Mouse (Mus musculus): ENCODE results near the gene Wrb. TPM values are rescaled to one million over a fixed set of nuclear protein-coding genes. Genes with fewer than 3 reads are reported as not detected.

Wrb gene
- polyA plus RNA-seq, 1 experiment, result 145 TPM

DNA sequence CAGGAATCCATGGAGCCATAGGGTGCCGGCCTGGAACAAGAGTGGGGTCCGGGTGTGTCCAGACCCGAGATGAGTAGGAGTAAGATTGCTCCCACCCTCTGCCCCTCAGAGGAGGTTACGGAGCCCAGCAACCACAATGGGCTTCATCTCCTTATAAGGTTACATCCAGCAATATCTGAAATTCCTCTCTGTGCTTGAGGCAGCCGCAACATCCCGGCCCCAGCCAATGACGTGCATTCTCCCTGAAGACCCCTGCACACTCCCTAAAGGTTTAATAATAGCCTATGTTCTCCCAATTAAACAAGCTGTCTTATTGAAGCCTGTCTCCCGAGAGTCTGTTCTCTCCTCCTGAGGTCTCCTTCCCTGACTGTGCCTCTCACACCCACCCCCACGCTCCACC, 4.1 kb downstream of the Wrb start:
- 77% methylated on average over 9 of the region's 9 CpGs for WGBS
- DNase-seq, result no peak

DNA sequence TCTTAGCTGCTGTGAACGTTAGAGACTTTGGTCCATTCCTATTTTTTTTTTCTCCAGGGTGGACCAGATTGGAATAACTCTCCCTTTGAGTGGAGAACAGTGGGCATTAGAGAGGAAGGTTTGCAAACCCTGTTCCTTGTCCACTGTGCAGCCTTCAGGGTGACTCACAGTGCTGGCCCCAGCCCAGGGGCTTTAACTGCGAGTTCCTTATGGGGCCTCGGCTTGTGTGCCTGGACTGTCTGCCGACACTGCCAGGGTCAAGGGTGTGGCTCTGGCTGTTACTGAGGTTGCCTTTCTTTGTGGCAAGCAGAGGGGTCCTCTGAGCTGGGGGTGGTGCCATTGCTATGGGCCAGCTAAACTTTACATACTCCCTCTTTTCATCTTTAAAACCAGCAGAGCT, 5.8 kb downstream of the Wrb start:
- peaks cover 10% of the 10 kb centered on the region; the same call in 1 of the 2 replicates for H3K4me1 ChIP-seq (ENCODE audit: control insufficient read depth, insufficient read depth, low read length)
- H3K4me3 ChIP-seq (replicated peaks; ENCODE audit: insufficient read depth, low read depth, low read length), result no peak overlapping the region
- peak; percentile 48 to 71 for DNase-seq
- no peaks in the 10 kb centered on the region for H3K27me3 ChIP-seq (ENCODE audit: control insufficient read depth, insufficient read depth, low read length)
- 12% methylated on average over 4 of the region's 4 CpGs for WGBS
- H3K27ac ChIP-seq (ENCODE audit: insufficient read depth, low read length), result 0 out of 2 replicates have a peak overlapping the region, but pooled peaks have one; percentile 43
- TF ChIP-seq CTCF (IDR thresholded peaks at IDR 0.05; ENCODE audit: borderline replicate concordance, insufficient read depth, low read depth, low read length), result no peak
- no peak for TF ChIP-seq POLR2A (IDR thresholded peaks at IDR 0.05; ENCODE audit: borderline replicate concordance, insufficient read depth, low read length)

More for the DNA sequence above, 4.1 kb downstream of the Wrb start:
- TF ChIP-seq POLR2A (IDR thresholded peaks at IDR 0.05; ENCODE audit: borderline replicate concordance, insufficient read depth, low read length), result no peak
- TF ChIP-seq CTCF (IDR thresholded peaks at IDR 0.05; ENCODE audit: borderline replicate concordance, insufficient read depth, low read depth, low read length), result no peak
- Histone ChIP-seq H3K27me3 (ENCODE audit: control insufficient read depth, insufficient read depth, low read length) (no peaks in the 10 kb centered on the region), H3K4me3 (replicated peaks; ENCODE audit: insufficient read depth, low read depth, low read length) (no peak overlapping the region), H3K27ac (ENCODE audit: insufficient read depth, low read length) (no peak overlapping the region), H3K4me1 (ENCODE audit: control insufficient read depth, insufficient read depth, low read length) (peaks cover 9% of the 10 kb centered on the region; the same call in 1 of the 2 replicates)

DNA sequence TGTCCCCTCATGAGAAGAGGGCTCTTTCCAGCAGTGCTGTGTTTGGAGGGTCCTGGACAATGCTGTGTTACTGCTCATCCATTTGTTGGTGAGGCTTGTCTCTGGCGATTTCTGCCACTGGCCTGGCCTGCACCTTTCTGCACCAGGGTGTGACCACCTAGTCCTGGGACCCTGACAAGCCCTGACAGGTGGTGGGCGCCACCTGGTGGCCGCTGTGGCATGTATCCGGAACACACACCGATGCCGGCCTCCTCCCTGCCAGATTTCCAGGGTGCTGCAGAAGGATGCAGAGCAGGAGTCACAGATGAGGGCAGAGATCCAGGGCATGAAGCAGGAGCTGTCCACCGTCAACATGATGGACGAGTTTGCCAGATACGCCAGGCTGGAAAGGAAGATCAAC, 6.3 kb downstream of the Wrb start:
- TF ChIP-seq CTCF (IDR thresholded peaks at IDR 0.05; ENCODE audit: borderline replicate concordance, insufficient read depth, low read depth, low read length) (peak; percentile 91), POLR2A (IDR thresholded peaks at IDR 0.05; ENCODE audit: borderline replicate concordance, insufficient read depth, low read length) (0 out of 2 replicates have a peak, but pooled peaks have one; percentile 28)
- Histone ChIP-seq H3K27me3 (ENCODE audit: control insufficient read depth, insufficient read depth, low read length) (no peaks in the 10 kb centered on the region), H3K4me3 (replicated peaks; ENCODE audit: insufficient read depth, low read depth, low read length) (peak overlapping the region; percentile 69), H3K4me1 (ENCODE audit: control insufficient read depth, insufficient read depth, low read length) (peaks cover 12% of the 10 kb centered on the region; the same call in 1 of the 2 replicates), H3K27ac (ENCODE audit: insufficient read depth, low read length) (0 out of 2 replicates have a peak overlapping the region, but pooled peaks have one; percentile 39)
- WGBS, result 2% methylated on average over 9 of the region's 9 CpGs
- peak; percentile 84 to 85 for DNase-seq

- 96% methylated on average over 2 of the region's 2 CpGs for WGBS
These were observed 9.3 kb downstream of the Wrb start for GRCm38 (mm10) chr16:96154476-96154875.

DNA sequence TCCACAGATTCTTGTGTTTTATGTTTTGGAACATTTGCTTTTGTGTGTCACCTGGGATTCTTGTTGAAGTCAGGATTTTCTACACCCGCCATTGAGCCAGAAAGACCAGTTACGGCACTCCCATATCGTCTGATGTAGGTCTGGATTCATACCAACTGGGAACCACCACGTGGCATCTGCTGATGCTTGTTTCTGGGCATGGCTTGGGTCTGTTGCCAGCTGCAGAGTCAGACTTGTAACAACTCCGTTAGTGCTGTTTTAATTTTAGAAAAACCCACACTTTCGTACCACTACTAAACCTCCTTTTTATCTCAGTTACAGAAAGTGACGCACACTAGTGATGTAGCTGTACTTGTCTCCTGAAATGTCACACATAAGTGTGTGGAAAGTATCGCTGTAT, 10.8 kb downstream of the Wrb start:
- WGBS, result 48% methylated on average over 8 of the region's 8 CpGs
- Histone ChIP-seq H3K27me3 (ENCODE audit: control insufficient read depth, insufficient read depth, low read length) (no peaks in the 10 kb centered on the region), H3K27ac (ENCODE audit: insufficient read depth, low read length) (no peak overlapping the region), H3K4me3 (replicated peaks; ENCODE audit: insufficient read depth, low read depth, low read length) (no peak overlapping the region), H3K4me1 (ENCODE audit: control insufficient read depth, insufficient read depth, low read length) (peaks cover 27% of the 10 kb centered on the region)
- no peak for DNase-seq
- TF ChIP-seq POLR2A (IDR thresholded peaks at IDR 0.05; ENCODE audit: borderline replicate concordance, insufficient read depth, low read length) (no peak), CTCF (IDR thresholded peaks at IDR 0.05; ENCODE audit: borderline replicate concordance, insufficient read depth, low read depth, low read length) (no peak)

More at GRCm38 (mm10) chr16:96154476-96154875, 9.3 kb downstream of the Wrb start:
- H3K27ac ChIP-seq (ENCODE audit: insufficient read depth, low read length), result no peak overlapping the region
- no peaks in the 10 kb centered on the region for H3K27me3 ChIP-seq (ENCODE audit: control insufficient read depth, insufficient read depth, low read length)
- no peak overlapping the region for H3K4me3 ChIP-seq (replicated peaks; ENCODE audit: insufficient read depth, low read depth, low read length)
- H3K4me1 ChIP-seq (ENCODE audit: control insufficient read depth, insufficient read depth, low read length), result peaks cover 24% of the 10 kb centered on the region
- TF ChIP-seq POLR2A (IDR thresholded peaks at IDR 0.05; ENCODE audit: borderline replicate concordance, insufficient read depth, low read length), result no peak
- no peak for TF ChIP-seq CTCF (IDR thresholded peaks at IDR 0.05; ENCODE audit: borderline replicate concordance, insufficient read depth, low read depth, low read length)
- DNase-seq, result no peak

GRCm38 (mm10) chr16:96157171-96157570, 12.0 kb downstream of the Wrb start:
- Histone ChIP-seq H3K4me3 (replicated peaks; ENCODE audit: insufficient read depth, low read depth, low read length) (no peak overlapping the region), H3K4me1 (ENCODE audit: control insufficient read depth, insufficient read depth, low read length) (peaks cover 27% of the 10 kb centered on the region), H3K27ac (ENCODE audit: insufficient read depth, low read length) (no peak overlapping the region), H3K27me3 (ENCODE audit: control insufficient read depth, insufficient read depth, low read length) (no peaks in the 10 kb centered on the region)
- 53% methylated on average over 11 of the region's 11 CpGs for WGBS
- no peak for TF ChIP-seq POLR2A (IDR thresholded peaks at IDR 0.05; ENCODE audit: borderline replicate concordance, insufficient read depth, low read length)
- no peak for TF ChIP-seq CTCF (IDR thresholded peaks at IDR 0.05; ENCODE audit: borderline replicate concordance, insufficient read depth, low read depth, low read length)
- DNase-seq, result no peak

- Histone ChIP-seq H3K4me3 (replicated peaks; ENCODE audit: insufficient read depth, low read depth, low read length) (no peak overlapping the region), H3K27ac (ENCODE audit: insufficient read depth, low read length) (no peak overlapping the region), H3K4me1 (ENCODE audit: control insufficient read depth, insufficient read depth, low read length) (peaks cover 34% of the 10 kb centered on the region), H3K27me3 (ENCODE audit: control insufficient read depth, insufficient read depth, low read length) (no peaks in the 10 kb centered on the region)
- TF ChIP-seq CTCF (IDR thresholded peaks at IDR 0.05; ENCODE audit: borderline replicate concordance, insufficient read depth, low read depth, low read length) (no peak), POLR2A (IDR thresholded peaks at IDR 0.05; ENCODE audit: borderline replicate concordance, insufficient read depth, low read length) (no peak)
- 67% methylated on average over 12 of the region's 12 CpGs for WGBS
- DNase-seq, result no peak
These were observed 13.4 kb downstream of the Wrb start for GRCm38 (mm10) chr16:96158511-96159080.

DNA sequence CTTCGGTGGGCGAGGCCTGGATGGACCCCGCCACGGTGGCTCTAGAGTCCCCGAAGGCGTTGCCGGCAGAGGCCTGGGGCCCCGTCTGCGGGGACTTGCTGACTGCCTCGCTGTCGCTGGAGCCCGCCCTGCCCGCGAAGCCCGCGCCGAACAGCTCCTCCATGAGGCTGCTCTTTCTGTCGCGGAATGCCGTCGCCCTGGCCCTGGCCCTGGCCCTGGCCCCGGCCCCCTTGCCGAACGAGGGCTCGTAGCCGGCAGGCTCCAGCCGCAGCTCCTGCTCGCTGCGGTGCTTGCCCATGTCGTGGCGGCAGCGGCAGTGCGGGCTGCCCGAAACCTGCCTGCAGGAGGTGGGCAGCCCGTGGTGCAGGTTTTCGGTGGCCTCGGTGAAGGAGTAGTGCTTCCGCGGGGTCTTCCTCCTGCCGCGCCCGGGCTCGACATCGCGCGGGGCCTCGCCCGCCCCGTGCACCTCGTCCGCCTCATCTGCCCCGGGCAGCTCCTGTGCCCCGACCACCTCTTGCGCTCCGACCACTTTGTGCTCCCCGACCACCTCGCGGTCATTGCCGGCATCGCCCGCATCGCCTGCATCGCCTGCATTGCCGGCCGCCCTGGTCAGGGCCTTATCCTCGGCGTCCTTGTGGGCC, 14.0 kb downstream of the Wrb start:
- Histone ChIP-seq H3K4me3 (replicated peaks; ENCODE audit: insufficient read depth, low read depth, low read length) (peak overlapping the region; percentile 27), H3K27ac (ENCODE audit: insufficient read depth, low read length) (peak overlapping the region; percentile 66), H3K27me3 (ENCODE audit: control insufficient read depth, insufficient read depth, low read length) (no peaks in the 10 kb centered on the region), H3K4me1 (ENCODE audit: control insufficient read depth, insufficient read depth, low read length) (peaks cover 34% of the 10 kb centered on the region)
- TF ChIP-seq CTCF (IDR thresholded peaks at IDR 0.05; ENCODE audit: borderline replicate concordance, insufficient read depth, low read depth, low read length) (0 out of 2 replicates have a peak, but pooled peaks have one; percentile 15), POLR2A (IDR thresholded peaks at IDR 0.05; ENCODE audit: borderline replicate concordance, insufficient read depth, low read length) (no peak)
- WGBS, result 18% methylated on average over 67 of the region's 67 CpGs
- DNase-seq, result peak; percentile 62 to 74
